In the genomic region with DNA sequence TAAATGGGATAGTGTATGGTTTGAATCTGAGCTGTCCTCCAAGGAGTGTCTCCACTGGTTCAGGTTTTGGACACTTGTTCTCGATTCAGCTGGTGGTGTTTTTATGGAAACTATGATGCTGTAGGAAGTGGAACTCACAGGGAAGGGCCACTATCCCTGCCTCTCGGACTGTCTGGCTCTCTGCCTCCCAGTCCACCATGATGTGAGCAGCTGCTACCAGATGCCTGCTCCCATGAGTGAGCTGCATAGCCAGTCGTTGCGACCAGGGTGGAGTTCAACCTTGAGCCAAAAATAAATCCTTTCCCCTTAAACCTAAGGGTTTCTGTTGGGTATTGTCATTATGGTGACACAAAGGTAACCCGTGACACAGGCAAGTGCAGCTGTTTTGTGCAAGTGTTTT, we compare ENCODE assay signal across 32 mouse cellular contexts.
"Had no signal": no experiment of that assay in that cellular context is flagged by ENCODE, and none has a peak within 500 bp of the region (broad histone marks: within the 10 kb centered on the region; RNA-seq: fewer than 3 reads in every experiment).

No protein-coding gene starts in this region.

- H3K4me1 ChIP-seq: hindbrain, embryonic 12.5 days; hindbrain, embryonic 13.5 days; hindbrain, embryonic 15.5 days; intestine, embryonic 15.5 days had no signal

- ATAC-seq: hindbrain, embryonic 16.5 days; hindbrain, postnatal 0 days; inflammation-experienced regulatory T-cells, adult 6 months; intestine, embryonic 15.5 days; intestine, embryonic 16.5 days; intestine, postnatal 0 days had no signal

- H3K27me3 ChIP-seq: heart, embryonic 12.5 days; heart, embryonic 13.5 days; heart, embryonic 15.5 days; hindbrain, embryonic 12.5 days; hindbrain, embryonic 13.5 days; hindbrain, embryonic 15.5 days; intestine, embryonic 15.5 days; kidney, embryonic 15.5 days had no signal

- H3K36me3 ChIP-seq: heart, embryonic 10.5 days; heart, embryonic 12.5 days; heart, embryonic 13.5 days; heart, embryonic 15.5 days; hindbrain, embryonic 10.5 days; hindbrain, embryonic 12.5 days; hindbrain, embryonic 13.5 days; hindbrain, embryonic 15.5 days; intestine, embryonic 15.5 days; kidney, embryonic 15.5 days had no signal

- H3K4me3 ChIP-seq: heart, adult 2 months; heart, embryonic 10.5 days; heart, embryonic 12.5 days; heart, embryonic 13.5 days; heart, embryonic 15.5 days; hindbrain, embryonic 10.5 days; hindbrain, embryonic 12.5 days; hindbrain, embryonic 13.5 days; hindbrain, embryonic 15.5 days; intestine, embryonic 15.5 days; kidney, embryonic 15.5 days; layer of hippocampus, adult 2 months; left cerebral cortex, adult 2 months had no signal

- H3K9me3 ChIP-seq: heart, embryonic 10.5 days; heart, embryonic 12.5 days; heart, embryonic 13.5 days; heart, embryonic 15.5 days; hindbrain, embryonic 10.5 days; hindbrain, embryonic 12.5 days; hindbrain, embryonic 13.5 days; hindbrain, embryonic 15.5 days; intestine, embryonic 15.5 days; kidney, embryonic 15.5 days had no signal

- H3K27ac ChIP-seq: heart, adult 2 months; heart, embryonic 10.5 days; heart, embryonic 13.5 days; heart, embryonic 15.5 days; hindbrain, embryonic 10.5 days; hindbrain, embryonic 12.5 days; hindbrain, embryonic 13.5 days; hindbrain, embryonic 14.5 days; hindbrain, embryonic 15.5 days; hindbrain, postnatal 0 days; intestine, embryonic 15.5 days; kidney, embryonic 15.5 days; kidney, postnatal 0 days; layer of hippocampus, adult 2 months; left cerebral cortex, adult 2 months had no signal

- DNase-seq: heart, adult 2 months; heart, postnatal 36 days; kidney, adult 11 months; kidney, adult 18-20 months; kidney, adult 2 months; kidney, adult 8-10 months; kidney, adult 9 months; kidney, postnatal 10 days; kidney, postnatal 14 days; kidney, postnatal 36 days; kidney, postnatal 4 days; layer of hippocampus, adult 9-11 months; layer of hippocampus, postnatal 36 days had no signal

- H3K4me2 ChIP-seq: heart, embryonic 12.5 days; heart, embryonic 13.5 days; heart, embryonic 15.5 days; hindbrain, embryonic 12.5 days; hindbrain, embryonic 13.5 days; hindbrain, embryonic 14.5 days; hindbrain, embryonic 15.5 days; intestine, embryonic 15.5 days; kidney, embryonic 15.5 days had no signal

- H3K9ac ChIP-seq: heart, embryonic 12.5 days; heart, embryonic 13.5 days; heart, embryonic 15.5 days; hindbrain, embryonic 12.5 days; hindbrain, embryonic 13.5 days; hindbrain, embryonic 14.5 days; hindbrain, embryonic 15.5 days; intestine, embryonic 15.5 days; kidney, embryonic 15.5 days had no signal
